Mouse (Mus musculus): ENCODE data around the gene Mvb12b. TPM values are rescaled to one million over a fixed set of nuclear protein-coding genes. Genes with fewer than 3 reads are reported as not detected.

Gene Mvb12b
- polyA plus RNA-seq, 1 experiment from 2014 or later, result 43.7 TPM

GRCm38 (mm10) chr2:33794483-33794882, 93.3 kb downstream of the Mvb12b start:
- DNase-seq (ENCODE audit: low spot score) (no peak), ATAC-seq (ENCODE audit: insufficient read depth, low FRiP score, low TSS enrichment) (no peak)
- no peak overlapping the region for H3K27ac ChIP-seq (ENCODE audit: low read depth, low read length)
- H3K4me2 ChIP-seq (ENCODE audit: low read depth), result no peak overlapping the region
- 86% methylated on average over 9 of the region's 9 CpGs for WGBS
- H3K27me3 ChIP-seq (ENCODE audit: control insufficient read depth, insufficient read depth, low read length), result no peaks in the 10 kb centered on the region
- no peak overlapping the region for H3K4me3 ChIP-seq (ENCODE audit: low read depth, low read length)
- no peaks in the 10 kb centered on the region for H3K9me3 ChIP-seq (ENCODE audit: control insufficient read depth, low read length)
- no peak overlapping the region for H3K9ac ChIP-seq (ENCODE audit: low read length)
- H3K36me3 ChIP-seq (ENCODE audit: control insufficient read depth, insufficient read depth, low read length), result no peaks in the 10 kb centered on the region; the same call in 1 of the 2 replicates
- peaks cover 4% of the 10 kb centered on the region for H3K4me1 ChIP-seq (ENCODE audit: control insufficient read depth, insufficient read depth, low read length)

- 61% methylated on average over 5 of the region's 5 CpGs for WGBS
- Histone ChIP-seq H3K36me3 (ENCODE audit: control insufficient read depth, insufficient read depth, low read length) (no peaks in the 10 kb centered on the region; the same call in 1 of the 2 replicates), H3K4me2 (ENCODE audit: low read depth) (no peak overlapping the region), H3K4me1 (ENCODE audit: control insufficient read depth, insufficient read depth, low read length) (peaks cover 25% of the 10 kb centered on the region), H3K9ac (ENCODE audit: low read length) (no peak overlapping the region), H3K27ac (ENCODE audit: low read depth, low read length) (no peak overlapping the region), H3K27me3 (ENCODE audit: control insufficient read depth, insufficient read depth, low read length) (no peaks in the 10 kb centered on the region), H3K4me3 (ENCODE audit: low read depth, low read length) (no peak overlapping the region), H3K9me3 (ENCODE audit: control insufficient read depth, low read length) (no peaks in the 10 kb centered on the region)
- DNase-seq (ENCODE audit: low spot score) (no peak), ATAC-seq (ENCODE audit: insufficient read depth, low FRiP score, low TSS enrichment) (no peak)
These were observed 97.4 kb downstream of the Mvb12b start for GRCm38 (mm10) chr2:33790301-33790700.

GRCm38 (mm10) chr2:33789732-33790131, 98.0 kb downstream of the Mvb12b start:
- no peak overlapping the region for H3K9ac ChIP-seq (ENCODE audit: low read length)
- H3K27me3 ChIP-seq (ENCODE audit: control insufficient read depth, insufficient read depth, low read length), result no peaks in the 10 kb centered on the region
- H3K4me3 ChIP-seq (ENCODE audit: low read depth, low read length), result no peak overlapping the region
- H3K4me2 ChIP-seq (ENCODE audit: low read depth), result no peak overlapping the region
- no peaks in the 10 kb centered on the region for H3K9me3 ChIP-seq (ENCODE audit: control insufficient read depth, low read length)
- no peak for ATAC-seq (ENCODE audit: insufficient read depth, low FRiP score, low TSS enrichment)
- 57% methylated on average over 9 of the region's 9 CpGs for WGBS
- no peak for DNase-seq (ENCODE audit: low spot score)
- peak overlapping the region; percentile 60 for H3K27ac ChIP-seq (ENCODE audit: low read depth, low read length)
- no peaks in the 10 kb centered on the region; the same call in 1 of the 2 replicates for H3K36me3 ChIP-seq (ENCODE audit: control insufficient read depth, insufficient read depth, low read length)
- H3K4me1 ChIP-seq (ENCODE audit: control insufficient read depth, insufficient read depth, low read length), result peaks cover 25% of the 10 kb centered on the region

GRCm38 (mm10) chr2:33789279-33789678, 98.5 kb downstream of the Mvb12b start:
- 20% methylated on average over 6 of the region's 6 CpGs for WGBS
- peaks cover 25% of the 10 kb centered on the region for H3K4me1 ChIP-seq (ENCODE audit: control insufficient read depth, insufficient read depth, low read length)
- peak overlapping the region; percentile 60 for H3K27ac ChIP-seq (ENCODE audit: low read depth, low read length)
- H3K9me3 ChIP-seq (ENCODE audit: control insufficient read depth, low read length), result no peaks in the 10 kb centered on the region
- H3K36me3 ChIP-seq (ENCODE audit: control insufficient read depth, insufficient read depth, low read length), result no peaks in the 10 kb centered on the region; the same call in 1 of the 2 replicates
- ATAC-seq (ENCODE audit: insufficient read depth, low FRiP score, low TSS enrichment) (no peak), DNase-seq (ENCODE audit: low spot score) (no peak)
- no peak overlapping the region for H3K4me2 ChIP-seq (ENCODE audit: low read depth)
- H3K27me3 ChIP-seq (ENCODE audit: control insufficient read depth, insufficient read depth, low read length), result no peaks in the 10 kb centered on the region
- H3K4me3 ChIP-seq (ENCODE audit: low read depth, low read length), result no peak overlapping the region
- no peak overlapping the region for H3K9ac ChIP-seq (ENCODE audit: low read length)

- DNase-seq (ENCODE audit: low spot score) (no peak), ATAC-seq (ENCODE audit: insufficient read depth, low FRiP score, low TSS enrichment) (no peak)
- H3K36me3 ChIP-seq (ENCODE audit: control insufficient read depth, insufficient read depth, low read length), result no peaks in the 10 kb centered on the region; the same call in 1 of the 2 replicates
- no peak overlapping the region for H3K4me2 ChIP-seq (ENCODE audit: low read depth)
- no peak overlapping the region for H3K9ac ChIP-seq (ENCODE audit: low read length)
- no peaks in the 10 kb centered on the region for H3K27me3 ChIP-seq (ENCODE audit: control insufficient read depth, insufficient read depth, low read length)
- H3K4me1 ChIP-seq (ENCODE audit: control insufficient read depth, insufficient read depth, low read length), result peaks cover 25% of the 10 kb centered on the region
- peak overlapping the region; percentile 1; the same call in 1 of the 2 replicates for H3K27ac ChIP-seq (ENCODE audit: low read depth, low read length)
- H3K9me3 ChIP-seq (ENCODE audit: control insufficient read depth, low read length), result no peaks in the 10 kb centered on the region
- 84% methylated on average over 7 of the region's 7 CpGs for WGBS
- no peak overlapping the region for H3K4me3 ChIP-seq (ENCODE audit: low read depth, low read length)
These were observed 98.9 kb downstream of the Mvb12b start for GRCm38 (mm10) chr2:33788851-33789250.

GRCm38 (mm10) chr2:33788131-33788530, 99.6 kb downstream of the Mvb12b start:
- Histone ChIP-seq H3K9me3 (ENCODE audit: control insufficient read depth, low read length) (no peaks in the 10 kb centered on the region; the same call in 1 of the 2 replicates), H3K27me3 (ENCODE audit: control insufficient read depth, insufficient read depth, low read length) (no peaks in the 10 kb centered on the region), H3K4me1 (ENCODE audit: control insufficient read depth, insufficient read depth, low read length) (peaks cover 25% of the 10 kb centered on the region), H3K4me3 (ENCODE audit: low read depth, low read length) (no peak overlapping the region), H3K36me3 (ENCODE audit: control insufficient read depth, insufficient read depth, low read length) (peaks cover 1% of the 10 kb centered on the region), H3K4me2 (ENCODE audit: low read depth) (no peak overlapping the region), H3K27ac (ENCODE audit: low read depth, low read length) (peak overlapping the region; percentile 39; the same call in 1 of the 2 replicates), H3K9ac (ENCODE audit: low read length) (no peak overlapping the region)
- no peak for ATAC-seq (ENCODE audit: insufficient read depth, low FRiP score, low TSS enrichment)
- DNase-seq (ENCODE audit: low spot score), result no peak
- WGBS, result 70% methylated on average over 13 of the region's 13 CpGs

- H3K4me2 ChIP-seq (ENCODE audit: low read depth), result no peak overlapping the region
- no peak overlapping the region for H3K27ac ChIP-seq (ENCODE audit: low read depth, low read length)
- ATAC-seq (ENCODE audit: insufficient read depth, low FRiP score, low TSS enrichment) (no peak), DNase-seq (ENCODE audit: low spot score) (no peak)
- H3K4me1 ChIP-seq (ENCODE audit: control insufficient read depth, insufficient read depth, low read length), result peaks cover 41% of the 10 kb centered on the region
- H3K36me3 ChIP-seq (ENCODE audit: control insufficient read depth, insufficient read depth, low read length), result peaks cover 2% of the 10 kb centered on the region
- no peak overlapping the region for H3K9ac ChIP-seq (ENCODE audit: low read length)
- no peaks in the 10 kb centered on the region for H3K27me3 ChIP-seq (ENCODE audit: control insufficient read depth, insufficient read depth, low read length)
- H3K9me3 ChIP-seq (ENCODE audit: control insufficient read depth, low read length), result no peaks in the 10 kb centered on the region; the same call in 1 of the 2 replicates
- H3K4me3 ChIP-seq (ENCODE audit: low read depth, low read length), result no peak overlapping the region
- WGBS, result 68% methylated on average over 6 of the region's 6 CpGs
These were observed 101.7 kb downstream of the Mvb12b start for GRCm38 (mm10) chr2:33786064-33786463.

GRCm38 (mm10) chr2:33785596-33785995, 102.2 kb downstream of the Mvb12b start:
- H3K4me1 ChIP-seq (ENCODE audit: control insufficient read depth, insufficient read depth, low read length), result peaks cover 41% of the 10 kb centered on the region
- no peak overlapping the region for H3K4me3 ChIP-seq (ENCODE audit: low read depth, low read length)
- H3K27ac ChIP-seq (ENCODE audit: low read depth, low read length), result peak overlapping the region; percentile 58; the same call in 1 of the 2 replicates
- no peaks in the 10 kb centered on the region for H3K27me3 ChIP-seq (ENCODE audit: control insufficient read depth, insufficient read depth, low read length)
- H3K9ac ChIP-seq (ENCODE audit: low read length), result no peak overlapping the region; the same call in 1 of the 2 replicates
- H3K9me3 ChIP-seq (ENCODE audit: control insufficient read depth, low read length), result no peaks in the 10 kb centered on the region; the same call in 1 of the 2 replicates
- 45% methylated on average over 13 of the region's 13 CpGs for WGBS
- no peak overlapping the region for H3K4me2 ChIP-seq (ENCODE audit: low read depth)
- peaks cover 2% of the 10 kb centered on the region for H3K36me3 ChIP-seq (ENCODE audit: control insufficient read depth, insufficient read depth, low read length)
- DNase-seq (ENCODE audit: low spot score) (peak; percentile 50), ATAC-seq (ENCODE audit: insufficient read depth, low FRiP score, low TSS enrichment) (no peak)

- Histone ChIP-seq H3K27me3 (ENCODE audit: control insufficient read depth, insufficient read depth, low read length) (no peaks in the 10 kb centered on the region), H3K4me1 (ENCODE audit: control insufficient read depth, insufficient read depth, low read length) (peaks cover 40% of the 10 kb centered on the region), H3K36me3 (ENCODE audit: control insufficient read depth, insufficient read depth, low read length) (peaks cover 2% of the 10 kb centered on the region; the same call in 1 of the 2 replicates), H3K9me3 (ENCODE audit: control insufficient read depth, low read length) (no peaks in the 10 kb centered on the region; the same call in 1 of the 2 replicates), H3K27ac (ENCODE audit: low read depth, low read length) (no peak overlapping the region), H3K4me3 (ENCODE audit: low read depth, low read length) (no peak overlapping the region), H3K4me2 (ENCODE audit: low read depth) (no peak overlapping the region), H3K9ac (ENCODE audit: low read length) (no peak overlapping the region)
- ATAC-seq (ENCODE audit: insufficient read depth, low FRiP score, low TSS enrichment) (no peak), DNase-seq (ENCODE audit: low spot score) (no peak)
- WGBS, result 75% methylated on average over 1 of the region's 1 CpGs
These were observed 103.0 kb downstream of the Mvb12b start for GRCm38 (mm10) chr2:33784721-33785120.
